Mouse (Mus musculus) neural tube, postnatal 0 days (tissue): ENCODE measurements around the gene Commd3. TPM values are rescaled to one million over a fixed set of nuclear protein-coding genes. Genes with fewer than 3 reads are reported as not detected.

Experiments
- polyA plus RNA-seq: library from polyadenylated mRNA; unstranded; fragments of >200 nt; fragmentation: Nextera tagmentation; extraction: Ambion mirVana; gene quantifications from 2 replicates; pipeline ENCODE4 v1.2.1, GENCODE M21; 2015

The Commd3 gene
- polyA plus RNA-seq, result 192 and 203 TPM in 2 replicates

DNA sequence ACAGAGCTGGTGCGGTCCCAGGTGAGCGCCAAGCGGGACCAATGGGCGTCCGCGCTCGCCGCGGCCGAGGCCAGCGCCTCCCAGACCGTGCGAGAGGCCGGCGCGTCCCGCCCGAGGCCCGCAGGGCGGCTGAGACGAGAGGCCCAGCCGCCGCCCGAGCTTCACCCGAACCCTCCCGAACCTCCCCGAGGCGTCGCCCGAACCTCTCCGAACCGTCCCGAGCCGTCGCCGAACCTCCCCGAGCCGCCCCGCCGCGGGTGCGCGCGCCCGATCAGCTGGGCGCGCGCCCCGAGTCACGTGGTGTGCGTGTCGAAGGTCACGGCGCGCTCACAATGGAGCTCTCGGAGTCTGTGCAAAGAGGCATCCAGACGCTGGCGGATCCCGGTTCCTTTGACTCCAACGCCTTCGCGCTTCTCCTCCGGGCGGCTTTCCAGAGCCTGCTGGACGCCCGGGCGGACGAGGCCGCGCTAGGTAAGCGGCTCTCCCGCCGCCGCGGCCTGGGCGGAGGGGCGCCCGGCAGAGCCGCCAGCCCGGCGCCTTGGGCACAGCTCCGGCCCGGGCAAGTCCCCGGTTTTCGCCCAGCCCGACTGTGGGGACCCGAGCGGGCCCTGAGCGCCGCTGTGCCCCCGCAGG lies at the start of gene Commd3:
Commd3 (plus strand) TSS at position 252 of the 633 bp plus-strand sequence.

DNA sequence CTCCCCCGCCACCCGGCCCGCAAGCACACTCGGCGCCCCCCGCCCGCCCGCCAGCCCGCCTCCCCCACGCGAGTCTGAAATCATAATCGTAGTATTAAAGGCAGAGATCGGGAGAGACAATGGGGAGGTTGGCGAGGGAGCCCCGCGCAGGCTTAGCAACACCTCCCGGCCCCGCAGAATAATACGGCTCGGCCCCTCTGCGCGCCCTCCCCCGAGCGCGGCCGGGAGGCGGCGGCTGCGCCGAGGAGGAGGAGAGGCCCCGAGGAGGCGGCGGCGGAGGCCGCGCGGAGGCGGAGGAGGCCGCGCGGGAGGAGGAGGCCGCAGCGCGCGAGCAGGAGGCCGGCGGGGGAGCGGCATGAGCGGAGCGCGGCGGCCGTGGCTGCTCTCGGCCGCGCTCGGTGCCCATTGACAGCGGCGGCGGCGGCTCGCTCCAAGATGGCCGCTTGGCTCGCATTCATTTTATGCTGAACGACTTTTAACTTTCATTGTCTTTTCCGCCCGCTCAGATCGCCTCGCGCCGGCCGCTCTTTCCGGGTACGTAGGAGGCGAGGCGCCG lies 4.8 kb downstream of the Commd3 start, which contains the start of gene Bmi1:
Bmi1 (plus strand) TSS at position 83 of the 556 bp plus-strand sequence.

DNA sequence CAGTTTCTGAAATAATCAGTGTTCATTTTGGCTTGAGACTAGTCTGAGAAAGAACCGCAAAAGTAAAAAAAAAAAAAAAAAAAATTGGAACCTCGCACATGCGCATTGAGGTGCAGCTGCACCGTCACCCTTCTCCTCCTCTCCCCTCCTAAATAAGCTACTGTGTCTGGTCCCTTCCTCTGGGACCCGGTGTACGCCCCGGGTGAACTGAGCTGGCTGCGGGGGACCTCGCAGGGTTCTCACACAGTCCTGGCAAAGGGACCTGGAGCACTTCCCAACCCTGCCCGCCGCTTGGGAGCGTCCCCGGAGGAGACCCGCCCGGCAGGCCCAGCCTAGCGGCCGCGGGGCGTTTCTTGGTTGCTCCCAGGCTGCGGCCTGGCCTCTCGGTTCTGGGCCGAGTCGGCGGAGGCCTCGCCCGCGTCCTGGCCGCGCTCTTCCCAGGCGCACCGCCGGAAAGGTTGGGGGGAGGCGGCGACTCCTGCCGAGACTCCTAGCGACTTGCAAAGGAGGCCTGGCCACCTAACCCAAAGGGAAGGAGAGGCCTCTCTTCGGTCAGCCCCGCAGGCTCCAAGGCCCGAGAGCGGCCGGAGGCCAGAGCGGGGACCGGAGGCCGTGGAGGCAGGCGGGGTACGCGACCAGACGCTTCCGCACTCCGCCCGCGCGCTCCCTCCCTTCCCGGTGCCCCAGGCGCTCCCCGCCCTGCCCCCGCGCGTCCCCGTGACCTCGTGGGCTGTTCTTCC lies 21.9 kb downstream of the Commd3 start, which contains the start of gene Spag6:
Spag6 (plus strand) TSS at position 162 of the 740 bp plus-strand sequence.

Other genes starting within 250 kb of the Commd3 start
- gene Bmi1, start 4.6 kb downstream of the Commd3 start, polyA plus RNA-seq, result 11.0 and 11.4 TPM in 2 replicates
- gene Spag6, start 21.6 kb downstream of the Commd3 start, polyA plus RNA-seq, result not detected in 2 replicates